Mouse (Mus musculus): ENCODE results near the gene Slc25a44.

- no peak for TF ChIP-seq CTCF (IDR thresholded peaks at IDR 0.05; ENCODE audit: control insufficient read depth, insufficient read depth, insufficient replicate concordance, low read depth, low read length)
- TF ChIP-seq POLR2A (IDR thresholded peaks at IDR 0.05; ENCODE audit: control insufficient read depth, low read depth, low read length) = no peak
These were observed 48.1 kb upstream of the Slc25a44 start for GRCm38 (mm10) chr3:88473020-88473419.
